Mouse (Mus musculus) intestine, embryonic 14.5 days (tissue): ENCODE data around the gene Hs6st2. TPM values are rescaled to one million over a fixed set of nuclear protein-coding genes. Genes with fewer than 3 reads are reported as not detected.

Source experiments
- ATAC-seq: fragments of 200-750 bp; cut with Nextera tagmentation; replicated peaks from 2 replicates; pipeline ENCODE4 v1.8.0; 2017; ENCODE audit warnings: low read depth, moderate number of reproducible peaks, moderate TSS enrichment, moderate library complexity; ENCODE audit not compliant: low FRiP score, low TSS enrichment
- DNase-seq: peaks from one replicate; pipeline ENCODE4 v3.0.0-alpha.2; 2018; ENCODE audit warnings: low spot score
- H3K27ac ChIP-seq: fragments of 300-500 bp; sonication (generic); 2 replicates; pipeline ENCODE4 v1.5.1; 2014; ENCODE audit warnings: low read depth, mild to moderate bottlenecking, control low read depth
- H3K27me3 ChIP-seq: fragments of 300-500 bp; sonication (generic); replicated peaks from 2 replicates; pipeline ENCODE4 v1.6.1; 2014; ENCODE audit warnings: low read length, control low read depth; ENCODE audit not compliant: control insufficient read depth, insufficient read depth
- H3K36me3 ChIP-seq: fragments of 300-500 bp; sonication (generic); 2 replicates; pipeline ENCODE4 v1.6.1; 2014; ENCODE audit warnings: low read length, control low read depth; ENCODE audit not compliant: control insufficient read depth, insufficient read depth
- H3K4me1 ChIP-seq: fragments of 300-500 bp; sonication (generic); replicated peaks from 2 replicates; pipeline ENCODE4 v1.6.1; 2014; ENCODE audit warnings: low read length, control low read depth, mixed read lengths; ENCODE audit not compliant: control insufficient read depth, insufficient read depth
- H3K4me2 ChIP-seq: fragments of 300-500 bp; sonication (generic); 2 replicates; pipeline ENCODE4 v1.6.1; 2014; ENCODE audit warnings: low read length
- H3K4me3 ChIP-seq: fragments of 300-500 bp; sonication (generic); 2 replicates; pipeline ENCODE4 v1.5.1; 2014; ENCODE audit warnings: low read depth, low read length, control low read depth, mixed read lengths
- H3K9ac ChIP-seq: fragments of 300-500 bp; sonication (generic); 2 replicates; pipeline ENCODE4 v1.6.1; 2014; ENCODE audit warnings: mild to moderate bottlenecking, low read length
- H3K9me3 ChIP-seq: fragments of 300-500 bp; sonication (generic); 2 replicates; pipeline ENCODE4 v1.6.1; 2016; ENCODE audit warnings: low read length, control low read depth; ENCODE audit not compliant: control insufficient read depth
- WGBS: fragments of 180-500 bp; shearing (Covaris S2); extraction: QIAGEN DNeasy Blood & Tissue Kit; methylation state at CpG from one replicate; pipeline ENCODE4 v1.1.7; 2014; 5-methylcytosine and 5-hydroxymethylcytosine counted together
- polyA plus RNA-seq: library from polyadenylated mRNA; unstranded; fragments of >200 nt; fragmentation: Nextera tagmentation; extraction: Ambion mirVana; gene quantifications from 2 replicates; pipeline ENCODE4 v1.2.1, GENCODE M21; 2014

The Hs6st2 gene
- polyA plus RNA-seq, 1 experiment from 2014 or later: 9.0 TPM

DNA sequence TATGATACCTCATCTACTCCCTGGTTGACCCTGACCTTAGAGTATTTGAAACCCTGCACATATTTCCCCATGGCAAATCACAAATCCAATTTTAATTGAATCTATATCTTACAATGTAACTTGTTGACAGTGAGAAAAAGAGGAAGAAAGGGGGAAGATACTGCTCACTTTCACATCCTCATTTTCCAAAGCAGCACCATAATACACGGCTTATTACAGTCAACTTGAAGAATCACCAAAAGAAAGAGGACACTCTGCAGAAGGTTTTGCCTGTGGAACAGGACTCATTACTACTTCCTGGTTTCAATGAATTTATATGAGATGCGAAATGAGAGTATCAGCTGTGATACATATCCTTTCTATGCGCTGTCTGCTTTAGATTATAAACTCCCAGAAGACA is 220.2 kb downstream of the Hs6st2 start:
- Histone ChIP-seq H3K9me3 (no peaks in the 10 kb centered on the region), H3K27ac (no peak overlapping the region), H3K36me3 (no peaks in the 10 kb centered on the region), H3K4me3 (no peak overlapping the region), H3K4me1 (no peaks in the 10 kb centered on the region), H3K9ac (no peak overlapping the region), H3K4me2 (no peak overlapping the region), H3K27me3 (peaks cover 4% of the 10 kb centered on the region; the same call in 1 of the 2 replicates)
- no peak for ATAC-seq
- 80% methylated on average over 3 of the region's 3 CpGs for WGBS
- DNase-seq: no peak

DNA sequence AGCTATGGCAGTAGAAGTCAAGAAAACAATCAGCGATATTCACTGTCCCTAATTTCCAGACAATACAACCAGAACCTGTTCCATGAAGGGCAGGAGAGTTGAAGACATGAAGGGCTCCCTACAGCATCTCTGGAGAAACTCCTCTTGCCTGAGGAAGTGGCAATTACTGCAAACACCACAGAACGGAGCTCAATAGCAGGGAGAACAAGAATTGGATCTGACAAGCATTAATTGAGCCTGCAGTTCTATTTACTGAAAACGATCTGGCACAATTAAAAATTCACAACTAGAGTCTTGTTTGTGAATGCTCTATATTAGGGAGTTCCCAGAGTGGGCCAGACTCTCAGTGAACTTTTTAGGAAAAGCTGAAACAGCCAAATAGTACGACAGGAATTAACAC is 238.3 kb downstream of the Hs6st2 start:
- Histone ChIP-seq H3K4me1 (no peaks in the 10 kb centered on the region), H3K4me2 (no peak overlapping the region), H3K4me3 (no peak overlapping the region), H3K9me3 (no peaks in the 10 kb centered on the region), H3K27ac (no peak overlapping the region), H3K36me3 (no peaks in the 10 kb centered on the region), H3K27me3 (no peaks in the 10 kb centered on the region), H3K9ac (no peak overlapping the region)
- WGBS: 72% methylated on average over 4 of the region's 4 CpGs
- DNase-seq (no peak), ATAC-seq (no peak)

GRCm38 (mm10) chrX:51431706-51432105 is 249.9 kb downstream of the Hs6st2 start:
- H3K36me3 ChIP-seq: no peaks in the 10 kb centered on the region
- no peak overlapping the region for H3K4me3 ChIP-seq
- H3K27ac ChIP-seq: no peak overlapping the region
- no peaks in the 10 kb centered on the region for H3K4me1 ChIP-seq
- WGBS: 64% methylated on average over 3 of the region's 3 CpGs
- ATAC-seq (no peak), DNase-seq (no peak)
- H3K4me2 ChIP-seq: no peak overlapping the region
- no peaks in the 10 kb centered on the region for H3K9me3 ChIP-seq
- no peak overlapping the region for H3K9ac ChIP-seq
- H3K27me3 ChIP-seq: no peaks in the 10 kb centered on the region

DNA sequence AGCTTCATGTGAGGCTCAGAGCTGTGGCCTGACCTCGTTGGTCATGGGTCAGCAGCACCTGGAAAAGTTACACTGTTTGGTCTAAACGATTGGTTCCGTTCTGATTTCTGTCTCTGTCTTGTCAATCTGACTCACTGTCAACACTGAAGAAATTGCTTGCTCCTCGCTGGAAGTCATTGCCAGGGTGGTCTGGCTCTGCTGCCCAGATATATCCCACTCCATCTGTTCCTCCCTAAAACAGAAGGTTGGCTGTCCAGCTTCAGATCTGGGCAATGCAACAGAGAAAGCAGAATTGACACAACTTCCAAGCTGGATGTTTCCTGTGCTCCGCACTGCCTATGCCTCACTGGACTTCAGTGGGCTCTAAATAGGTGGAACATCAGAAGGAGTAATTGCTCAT is 256.6 kb downstream of the Hs6st2 start:
- Histone ChIP-seq H3K9ac (no peak overlapping the region), H3K36me3 (no peaks in the 10 kb centered on the region), H3K27me3 (0 out of 2 replicates have a peak, but pooled peaks cover 3% of the 10 kb centered on the region), H3K27ac (no peak overlapping the region), H3K4me2 (no peak overlapping the region), H3K9me3 (no peaks in the 10 kb centered on the region), H3K4me1 (no peaks in the 10 kb centered on the region), H3K4me3 (no peak overlapping the region)
- DNase-seq: no peak
- ATAC-seq: no peak
- 77% methylated on average over 5 of the region's 5 CpGs for WGBS

- Histone ChIP-seq H3K4me2 (no peak overlapping the region), H3K4me1 (no peaks in the 10 kb centered on the region), H3K4me3 (no peak overlapping the region), H3K36me3 (no peaks in the 10 kb centered on the region), H3K9ac (no peak overlapping the region), H3K27ac (no peak overlapping the region), H3K27me3 (0 out of 2 replicates have a peak, but pooled peaks cover 4% of the 10 kb centered on the region), H3K9me3 (no peaks in the 10 kb centered on the region)
- WGBS: 79% methylated on average over 2 of the region's 2 CpGs
- ATAC-seq (peak; percentile 50; the same call in 1 of the 2 replicates), DNase-seq (no peak)
Observed at GRCm38 (mm10) chrX:51410289-51410688, 271.4 kb downstream of the Hs6st2 start.

DNA sequence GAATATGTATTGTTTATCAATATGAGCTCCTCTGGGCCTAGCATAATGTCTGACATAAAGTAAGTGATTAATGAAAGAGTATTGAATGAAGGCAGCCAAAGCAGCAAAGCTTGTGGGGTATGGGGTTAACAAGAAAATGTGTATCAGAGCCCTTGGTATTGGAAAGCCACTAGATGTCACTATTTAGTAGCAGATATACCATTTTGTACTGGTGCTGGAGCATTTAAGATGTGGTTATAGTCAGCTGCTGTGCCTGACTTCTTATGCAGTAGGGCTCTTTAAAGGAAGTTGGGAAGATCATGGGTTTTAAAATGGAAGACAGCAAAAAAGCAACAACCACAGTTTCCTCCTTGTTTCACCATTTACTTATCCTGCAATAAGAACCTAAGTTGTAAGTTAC is 284.2 kb downstream of the Hs6st2 start:
- ATAC-seq: no peak
- H3K36me3 ChIP-seq: no peaks in the 10 kb centered on the region
- no peaks in the 10 kb centered on the region for H3K27me3 ChIP-seq

GRCm38 (mm10) chrX:51374670-51375069 is 307.0 kb downstream of the Hs6st2 start:
- H3K27me3 ChIP-seq: no peaks in the 10 kb centered on the region
- DNase-seq (peak; percentile 84), ATAC-seq (no peak)
- no peaks in the 10 kb centered on the region for H3K9me3 ChIP-seq
- no peaks in the 10 kb centered on the region for H3K36me3 ChIP-seq
- H3K4me2 ChIP-seq: no peak overlapping the region
- H3K27ac ChIP-seq: no peak overlapping the region
- no peak overlapping the region for H3K9ac ChIP-seq
- WGBS: 16% methylated on average over 5 of the region's 5 CpGs
- no peak overlapping the region for H3K4me3 ChIP-seq
- H3K4me1 ChIP-seq: no peaks in the 10 kb centered on the region

More for the DNA sequence above, 284.2 kb downstream of the Hs6st2 start:
- no peaks in the 10 kb centered on the region for H3K9me3 ChIP-seq
- no peak overlapping the region for H3K27ac ChIP-seq
- no peak for DNase-seq
- H3K4me3 ChIP-seq: no peak overlapping the region
- no peak overlapping the region for H3K9ac ChIP-seq
- no peaks in the 10 kb centered on the region for H3K4me1 ChIP-seq
- no peak overlapping the region for H3K4me2 ChIP-seq

GRCm38 (mm10) chrX:51372477-51373239 is 309.0 kb downstream of the Hs6st2 start:
- 28% methylated on average over 5 of the region's 5 CpGs for WGBS
- no peaks in the 10 kb centered on the region for H3K36me3 ChIP-seq
- no peaks in the 10 kb centered on the region for H3K27me3 ChIP-seq
- ATAC-seq (0 out of 2 replicates have a peak, but pooled peaks have one; percentile 43), DNase-seq (peak; percentile 56)
- H3K4me1 ChIP-seq: no peaks in the 10 kb centered on the region
- H3K27ac ChIP-seq: no peak overlapping the region
- no peak overlapping the region for H3K4me2 ChIP-seq
- H3K4me3 ChIP-seq: no peak overlapping the region
- no peak overlapping the region for H3K9ac ChIP-seq
- H3K9me3 ChIP-seq: no peaks in the 10 kb centered on the region

GRCm38 (mm10) chrX:51349682-51350081 is 332.0 kb downstream of the Hs6st2 start:
- H3K36me3 ChIP-seq: no peaks in the 10 kb centered on the region
- 60% methylated on average over 1 of the region's 1 CpGs for WGBS
- H3K4me1 ChIP-seq: no peaks in the 10 kb centered on the region
- H3K9ac ChIP-seq: no peak overlapping the region
- H3K9me3 ChIP-seq: no peaks in the 10 kb centered on the region
- DNase-seq (no peak), ATAC-seq (no peak)
- H3K4me3 ChIP-seq: no peak overlapping the region
- H3K27ac ChIP-seq: no peak overlapping the region
- no peaks in the 10 kb centered on the region for H3K27me3 ChIP-seq
- H3K4me2 ChIP-seq: no peak overlapping the region
